Mouse (Mus musculus) embryonic stem cell, embryonic (primary cell): ENCODE data around the gene Ube2d3.

Experiments used
- CTCF ChIA-PET, 4 experiments: fragments of 300-600 bp in 2 of 4; fragments of 350-600 bp in 2 of 4; sonication (Branson Sonifier 250); formaldehyde crosslinking; loops; one replicate each; lab custom pipeline; 2022; ENCODE audit warnings: inconsistent platforms in 2 of 4; lab: Charles Lee
- POLR2A ChIA-PET, 4 experiments: fragments of 300-600 bp in 2 of 4; fragments of 350-600 bp in 2 of 4; sonication (Branson Sonifier 250); formaldehyde crosslinking; loops; one replicate each; lab custom pipeline; 2022; ENCODE audit warnings: antibody characterized with exemption in 4 of 4, inconsistent platforms in 1 of 4; lab: Charles Lee

Ube2d3 gene

DNA sequence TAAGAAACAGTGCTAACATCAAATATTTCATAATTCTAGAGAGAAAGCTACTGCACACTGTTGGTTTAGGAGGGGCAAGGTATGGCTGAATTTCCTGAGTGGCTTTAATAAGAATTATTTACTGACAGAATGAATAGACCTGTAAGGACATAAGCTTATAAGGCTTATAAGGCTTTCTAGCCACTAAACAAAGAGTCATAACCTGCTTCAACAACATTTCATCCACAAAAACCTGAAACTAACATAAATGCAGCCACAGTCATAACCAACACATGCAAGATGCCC is 16.7 kb upstream of the Ube2d3 start:
- CTCF ChIA-PET, result interaction anchor here in 1 of 4 experiments (1.3 kb wide), 1 partner anchor 12 kb away, joined by 3 read pairs; no protein-coding TSS in a partner anchor
- POLR2A ChIA-PET, result interaction anchor here in 2 of 4 experiments (0.7 to 12.2 kb wide), 9 partner anchors 10 to 125 kb away, joined by 3 to 178 read pairs (median 3); partner anchors contain the start of genes Ube2d3 (in 2 of the 2) and Manba (in 1 of the 2)

DNA sequence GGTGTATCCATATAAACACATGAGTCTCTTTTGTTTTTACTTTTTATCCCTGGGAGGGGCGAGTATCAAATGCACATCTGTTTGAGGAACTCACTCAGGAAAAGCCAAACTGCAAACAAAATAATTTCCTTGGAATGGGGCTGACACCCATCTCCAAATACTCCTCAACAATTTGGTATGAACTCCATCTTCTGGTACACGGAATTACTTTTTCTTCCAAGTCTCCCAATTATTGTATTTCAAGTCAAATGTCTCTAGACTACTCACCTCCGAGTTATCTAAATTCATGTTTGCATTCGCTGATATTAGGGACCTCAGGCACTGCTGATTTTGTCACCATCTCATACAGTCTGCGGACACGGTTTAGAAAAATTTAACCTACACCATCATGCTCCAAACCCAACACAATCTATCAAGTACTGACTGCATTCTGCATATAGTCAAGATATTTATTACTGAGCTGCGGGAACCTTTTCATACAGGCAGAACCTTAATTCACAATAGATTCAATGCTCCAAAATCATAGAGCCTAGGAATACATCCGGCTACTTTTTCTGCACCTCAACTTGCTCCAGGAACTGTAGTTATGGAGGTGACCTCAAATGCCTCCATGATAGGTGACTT is 15.6 kb upstream of the Ube2d3 start:
- POLR2A ChIA-PET, result interaction anchor here (0.6 to 12.2 kb wide), 9 partner anchors 8 to 124 kb away, joined by 3 to 178 read pairs (median 8); partner anchors contain the start of gene Ube2d3 (in 3 of the 4)
- CTCF ChIA-PET, result no interaction called here

DNA sequence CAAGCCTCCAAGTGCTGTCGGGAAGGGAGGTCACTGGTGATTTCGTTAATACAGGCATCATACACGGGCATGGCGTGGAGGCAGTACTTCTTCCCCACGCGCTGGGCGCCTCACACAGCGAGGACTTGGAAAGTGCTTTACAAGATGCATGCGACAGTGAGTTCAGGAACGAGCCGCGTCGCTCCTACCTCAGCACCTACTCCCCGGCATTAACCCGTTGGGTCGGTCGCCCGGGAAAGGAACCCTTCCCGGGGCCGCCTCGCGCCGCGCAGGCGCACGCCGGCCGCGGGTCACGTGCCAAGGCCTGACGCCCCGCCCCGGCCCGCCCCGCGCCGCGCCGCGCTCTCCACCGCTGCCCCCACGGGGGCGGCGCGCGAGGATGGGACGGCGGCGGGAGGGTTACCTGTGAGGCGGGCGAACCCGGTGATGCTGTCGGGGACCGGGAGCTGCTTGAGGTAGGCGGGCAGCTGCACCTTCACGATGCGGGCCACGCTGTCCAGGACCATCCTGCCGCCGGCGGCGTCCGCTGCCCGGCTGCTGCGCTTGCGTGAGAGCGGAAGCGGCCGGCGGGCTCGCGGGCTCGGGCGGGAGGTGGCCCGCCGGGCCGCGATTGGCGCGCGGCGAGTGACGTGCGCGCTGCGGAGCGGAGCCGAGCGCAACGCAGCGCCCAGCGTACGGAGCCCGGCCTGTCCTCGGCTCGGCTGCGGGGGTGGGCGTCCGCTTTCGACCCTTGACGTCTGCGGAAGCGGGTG is 14.9 kb upstream of the Ube2d3 start:
- ChIA-PET POLR2A (interaction anchor here (0.6 to 12.2 kb wide), 19 partner anchors 9 to 195 kb away, joined by 3 to 178 read pairs (median 6); partner anchors contain the start of gene Ube2d3 (in 4 of the 4)), CTCF (interaction anchor here in 2 of 4 experiments (0.6 to 1.4 kb wide), 3 partner anchors 21 to 308 kb away, joined by 3 read pairs; no protein-coding TSS in a partner anchor)

DNA sequence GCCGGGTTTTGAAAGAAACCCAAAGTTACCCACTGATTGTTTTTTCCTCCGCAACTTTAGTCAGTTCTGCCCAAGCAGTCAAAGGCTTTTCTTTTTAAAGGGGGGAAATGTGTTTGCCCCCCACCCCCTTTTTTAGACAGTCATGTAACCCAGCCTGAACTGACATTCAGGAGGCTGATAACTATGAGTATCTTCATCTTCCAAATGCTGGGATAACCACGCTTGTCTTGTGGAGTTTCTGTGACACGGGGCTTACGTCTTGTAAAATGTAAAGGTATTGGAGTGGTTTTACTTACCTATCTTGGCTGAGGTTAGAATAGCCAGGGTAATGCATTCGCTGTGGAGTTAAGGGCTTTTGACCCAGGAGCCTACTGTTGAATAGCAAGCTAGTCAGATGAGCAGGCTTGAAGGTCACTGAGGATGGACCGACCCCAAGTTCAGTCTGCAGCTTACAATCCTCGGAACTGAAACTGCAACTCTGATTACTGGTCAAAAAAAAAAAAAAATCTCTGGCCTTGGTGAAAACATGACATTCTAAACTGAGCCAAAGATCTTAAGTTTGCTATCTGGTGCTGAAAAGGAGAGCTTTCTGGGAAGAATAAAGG is 14.2 kb upstream of the Ube2d3 start, which contains the start of gene Cisd2:
TSS of gene Cisd2 (minus strand) at position 318 of the 605 bp plus-strand sequence.
- POLR2A ChIA-PET, result interaction anchor here (0.6 to 12.2 kb wide), 29 partner anchors 10 to 1318 kb away, joined by 3 to 178 read pairs (median 4); partner anchors contain the start of genes Ube2d3 (in 4 of the 4) and Manba (in 1 of the 4)
- CTCF ChIA-PET, result interaction anchor here in 2 of 4 experiments (0.6 to 1.4 kb wide), 3 partner anchors 21 to 308 kb away, joined by 3 read pairs; no protein-coding TSS in a partner anchor

DNA sequence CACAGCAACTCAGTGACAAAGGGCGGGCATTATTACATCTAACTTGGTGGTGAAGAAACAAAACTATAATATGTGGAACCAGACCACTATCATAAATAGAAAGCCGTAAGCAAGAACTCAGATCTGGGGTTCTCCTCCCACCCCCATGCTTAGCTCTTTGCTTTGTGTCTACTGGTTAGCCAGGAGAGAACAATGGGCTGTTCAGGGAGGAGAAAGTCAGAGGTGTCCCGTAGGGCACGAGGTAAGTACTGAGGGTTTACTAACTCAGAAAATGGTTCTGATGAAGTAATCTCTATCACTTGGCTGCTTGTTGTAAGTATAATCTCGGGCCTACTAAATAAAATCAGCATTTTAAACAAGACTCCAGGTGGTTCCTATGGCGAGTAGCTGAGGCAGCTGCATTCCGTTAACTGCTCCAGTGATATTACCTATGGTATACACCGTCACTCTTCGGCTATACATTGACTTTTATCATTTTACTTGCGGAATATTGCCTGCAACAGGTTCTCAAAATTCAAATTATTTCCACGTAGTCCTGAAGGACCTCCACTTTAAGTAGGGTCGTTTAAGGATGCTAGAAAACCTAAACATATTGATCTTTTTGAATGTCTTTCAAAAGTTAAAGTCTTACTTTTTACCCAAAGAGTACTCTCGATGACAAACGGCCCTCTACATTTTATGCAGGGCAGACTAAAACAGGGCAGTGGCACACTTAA is 890 bp upstream of the Ube2d3 start:
- ChIA-PET CTCF (no interaction called here), POLR2A (interaction anchor here (0.7 to 12.5 kb wide), 52 partner anchors 9 to 145 kb away, joined by 3 to 345 read pairs (median 6); partner anchors contain the start of genes Cisd2 (in 4 of the 4) and Manba (in 2 of the 4))

DNA sequence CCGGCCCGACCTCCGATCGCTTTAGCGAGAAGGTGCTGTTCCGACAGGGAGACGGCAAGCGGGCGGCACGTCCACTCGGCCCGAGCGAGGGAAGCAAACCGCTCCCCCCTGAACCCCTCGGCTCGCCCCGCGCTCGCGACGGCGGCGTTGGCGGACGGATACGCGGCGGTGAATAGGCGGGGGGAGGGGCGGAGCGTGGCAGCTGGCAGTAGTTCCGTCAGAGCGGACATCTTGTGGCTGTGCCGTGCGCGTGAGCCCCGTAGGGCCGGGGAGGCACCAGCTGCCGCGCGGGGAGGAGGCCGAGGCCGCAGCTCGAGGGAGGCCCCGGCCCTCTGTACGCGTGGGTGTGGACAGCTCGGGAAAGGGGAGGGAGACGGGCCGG is 573 bp downstream of the Ube2d3 start:
- ChIA-PET POLR2A (interaction anchor here (0.7 to 12.5 kb wide), 71 partner anchors 8 to 252 kb away, joined by 3 to 345 read pairs (median 6); partner anchors contain the start of genes Cisd2 (in 4 of the 4), Manba (in 3 of the 4) and Cenpe (in 1 of the 4)), CTCF (interaction anchor here in 2 of 4 experiments (0.7 to 1.0 kb wide), 3 partner anchors 29 to 171 kb away, joined by 3 read pairs; no protein-coding TSS in a partner anchor)

DNA sequence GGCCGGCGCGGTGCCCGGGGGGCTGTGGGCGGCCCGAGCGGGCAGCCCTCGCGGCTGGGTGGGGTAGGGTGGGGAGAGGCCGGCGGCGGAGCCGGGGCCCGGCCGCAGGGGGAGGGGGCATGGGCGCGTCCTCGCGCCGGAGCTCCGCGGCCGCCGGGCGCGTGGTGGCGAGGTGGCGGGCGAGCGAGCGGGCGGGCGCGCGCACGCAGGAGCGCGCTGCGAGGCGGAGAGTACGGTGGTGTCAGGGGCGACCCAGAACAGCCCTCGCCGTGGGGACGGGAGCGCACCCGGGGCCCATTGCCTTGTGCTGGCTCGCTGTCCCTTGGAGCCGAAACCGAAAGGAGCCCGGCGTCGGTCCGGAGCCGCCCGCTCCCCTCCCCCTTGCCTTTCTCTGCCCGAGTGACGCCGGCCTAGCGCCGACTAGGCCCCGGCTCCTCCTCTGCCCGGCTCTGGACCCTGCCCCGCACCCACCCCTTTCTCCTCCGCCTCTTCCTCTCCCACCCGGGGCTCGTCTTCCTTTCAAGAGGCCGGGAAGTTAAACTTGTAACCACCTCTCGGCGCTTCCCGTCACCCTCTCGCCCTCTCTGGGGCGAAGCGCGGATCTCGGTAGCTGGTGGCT is 1.1 kb downstream of the Ube2d3 start:
- POLR2A ChIA-PET, result interaction anchor here (0.5 to 12.5 kb wide), 67 partner anchors 8 to 292 kb away, joined by 3 to 345 read pairs (median 6); partner anchors contain the start of genes Cisd2 (in 3 of the 4), Manba (in 2 of the 4) and Cenpe (in 1 of the 4)
- CTCF ChIA-PET, result interaction anchor here in 2 of 4 experiments (0.7 to 1.0 kb wide), 2 partner anchors 30 to 143 kb away, joined by 3 read pairs; no protein-coding TSS in a partner anchor

DNA sequence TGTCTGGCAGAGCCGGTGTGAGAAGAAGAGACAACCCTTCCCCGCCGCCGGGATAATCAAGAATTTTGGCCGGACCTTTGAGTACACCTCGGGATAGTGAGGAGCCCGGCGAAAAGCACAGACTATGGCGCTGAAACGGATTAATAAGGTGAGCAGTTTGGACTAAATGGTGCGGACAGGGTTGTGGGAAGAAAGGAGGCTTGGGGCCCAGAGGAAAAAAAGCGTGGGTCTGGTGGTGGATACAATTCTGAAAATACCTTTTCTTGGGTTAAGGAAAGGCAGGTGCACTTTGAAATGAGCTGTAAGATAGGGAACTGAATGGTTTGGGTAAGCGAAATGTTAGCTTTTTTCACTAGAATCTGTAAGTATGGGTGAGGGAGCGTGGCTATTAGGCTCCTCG is 1.7 kb downstream of the Ube2d3 start:
- CTCF ChIA-PET, result interaction anchor here in 1 of 4 experiments (1.0 kb wide), 1 partner anchor 292 kb away, joined by 3 read pairs; no protein-coding TSS in a partner anchor
- POLR2A ChIA-PET, result interaction anchor here (0.5 to 12.5 kb wide), 54 partner anchors 9 to 292 kb away, joined by 3 to 345 read pairs (median 5); partner anchors contain the start of genes Cisd2 (in 3 of the 4), Manba (in 2 of the 4), Bdh2 (in 1 of the 4) and Cenpe (in 1 of the 4)

DNA sequence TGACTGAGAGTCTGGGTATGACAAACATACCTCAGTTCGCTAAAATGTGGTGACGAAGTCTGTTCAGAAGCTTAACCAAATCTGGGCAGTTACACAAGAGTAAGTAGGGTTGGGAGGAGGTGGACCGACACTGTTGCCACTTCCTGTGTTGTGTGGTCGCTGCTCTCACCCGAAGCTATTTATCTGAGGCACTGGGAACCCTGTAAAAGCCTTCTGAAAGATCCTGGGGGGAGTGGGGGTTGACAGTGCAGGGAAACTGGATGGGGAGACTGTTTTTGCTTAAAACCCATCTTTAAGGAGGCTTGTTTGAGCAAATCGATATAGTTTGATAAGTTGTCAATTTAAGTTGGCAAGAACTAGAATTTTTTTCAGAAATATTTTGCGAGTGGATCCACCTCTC is 2.3 kb downstream of the Ube2d3 start:
- POLR2A ChIA-PET, result interaction anchor here in 3 of 4 experiments (0.7 to 12.5 kb wide), 43 partner anchors 8 to 291 kb away, joined by 3 to 345 read pairs (median 4); partner anchors contain the start of genes Cisd2 (in 2 of the 3), Manba (in 2 of the 3), Bdh2 (in 1 of the 3) and Cenpe (in 1 of the 3)
- CTCF ChIA-PET, result interaction anchor here in 1 of 4 experiments (1.0 kb wide), 1 partner anchor 291 kb away, joined by 3 read pairs; no protein-coding TSS in a partner anchor

DNA sequence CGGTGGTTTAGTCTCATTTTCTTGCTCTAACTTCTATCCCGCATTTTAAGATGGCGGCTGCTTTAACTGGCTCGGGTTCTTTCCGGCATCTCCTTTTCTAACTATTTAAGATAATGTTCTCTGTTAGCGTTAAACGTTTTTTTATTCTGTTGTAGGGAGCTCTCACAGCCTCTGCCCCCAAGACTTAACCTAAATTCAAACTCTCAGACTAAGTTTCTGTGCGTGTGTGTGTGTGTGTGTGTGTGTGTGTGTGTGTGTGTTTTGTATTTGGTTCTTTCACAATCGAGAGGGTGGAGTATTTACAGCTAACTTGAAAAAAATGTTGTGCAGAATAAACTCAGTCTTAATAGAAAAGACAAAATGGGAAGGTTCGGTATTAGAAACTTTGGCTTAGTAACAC is 2.7 kb downstream of the Ube2d3 start:
- ChIA-PET POLR2A (interaction anchor here in 3 of 4 experiments (0.7 to 12.5 kb wide), 27 partner anchors 9 to 291 kb away, joined by 3 to 345 read pairs (median 6); partner anchors contain the start of genes Cisd2 (in 2 of the 3), Manba (in 2 of the 3) and Bdh2 (in 1 of the 3)), CTCF (interaction anchor here in 1 of 4 experiments (1.0 kb wide), 1 partner anchor 291 kb away, joined by 3 read pairs; no protein-coding TSS in a partner anchor)

DNA sequence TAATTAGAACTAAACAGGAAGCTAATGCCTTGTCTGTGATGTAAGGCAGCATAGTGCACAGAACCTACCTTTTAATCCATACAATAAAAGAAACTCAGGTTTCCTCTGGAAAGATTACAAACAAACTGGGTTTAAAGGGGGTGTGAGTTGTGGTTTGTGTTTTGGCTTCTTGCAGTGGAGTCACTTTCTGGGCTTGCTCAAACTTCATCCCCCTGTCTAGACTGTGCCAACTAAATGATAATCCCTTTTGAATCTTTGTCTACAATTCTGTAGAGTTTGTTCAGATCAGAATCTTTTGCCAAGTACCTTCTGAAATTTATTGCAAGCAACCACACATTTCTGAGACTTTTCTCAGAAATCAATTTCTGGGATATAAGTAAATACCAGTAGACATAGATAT is 7.0 kb downstream of the Ube2d3 start:
- ChIA-PET POLR2A (interaction anchor here in 3 of 4 experiments (0.7 to 12.5 kb wide), 11 partner anchors 12 to 164 kb away, joined by 3 to 345 read pairs (median 4); partner anchors contain the start of genes Manba (in 3 of the 3) and Cisd2 (in 1 of the 3)), CTCF (no interaction called here)

DNA sequence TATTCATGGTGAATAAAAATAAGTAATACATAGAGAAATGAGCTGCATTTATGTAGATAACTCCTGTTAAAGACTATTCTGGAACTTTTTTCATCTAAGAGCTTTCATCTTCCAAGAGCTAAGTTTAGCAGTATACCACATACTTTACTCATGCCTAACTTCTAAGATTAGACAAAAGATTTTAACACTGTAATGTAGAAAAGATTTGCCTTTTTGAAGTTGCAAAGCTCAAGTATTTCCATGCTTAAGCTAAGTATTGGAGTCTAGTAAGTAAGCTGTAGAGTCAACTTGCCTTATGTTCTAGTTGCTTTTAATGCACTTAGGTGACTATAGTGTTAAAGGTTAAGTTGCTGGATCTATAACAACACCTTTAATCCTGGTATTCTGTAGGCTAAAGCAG is 21.0 kb downstream of the Ube2d3 start:
- POLR2A ChIA-PET, result interaction anchor here (0.5 to 17.5 kb wide), 16 partner anchors 8 to 232 kb away, joined by 3 to 345 read pairs (median 4); partner anchors contain the start of genes Ube2d3 (in 2 of the 4), Manba (in 1 of the 4) and Nfkb1 (in 1 of the 4)
- CTCF ChIA-PET, result interaction anchor here in 1 of 4 experiments (1.0 to 1.5 kb wide), 2 partner anchors 272 to 274 kb away, joined by 3 to 6 read pairs; no protein-coding TSS in a partner anchor

DNA sequence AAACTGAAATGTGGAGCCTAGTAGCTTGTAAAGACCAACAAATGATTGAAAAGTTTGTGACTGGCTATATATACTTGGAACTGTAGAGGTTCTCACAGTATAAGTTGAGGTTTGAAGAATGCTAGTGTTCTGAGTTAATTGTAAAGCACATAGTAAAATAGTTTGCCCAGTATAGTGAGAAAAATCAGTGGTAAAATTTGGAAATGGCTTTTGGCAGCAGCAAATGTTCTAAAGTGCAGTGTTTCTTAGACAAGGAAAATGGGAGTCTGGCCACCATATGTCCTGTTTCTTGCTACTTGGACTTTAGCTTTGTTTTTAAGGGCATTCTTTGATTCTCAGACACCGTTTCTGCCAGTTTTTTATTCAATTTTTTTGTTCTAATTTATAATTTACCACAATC is 30.5 kb downstream of the Ube2d3 start:
- ChIA-PET CTCF (interaction anchor here in 2 of 4 experiments (0.6 to 1.0 kb wide), 2 partner anchors 16 to 30 kb away, joined by 3 read pairs; no protein-coding TSS in a partner anchor), POLR2A (interaction anchor here in 3 of 4 experiments (0.9 to 3.1 kb wide), 9 partner anchors 9 to 51 kb away, joined by 3 to 10 read pairs (median 4); partner anchors contain the start of genes Manba (in 1 of the 3) and Ube2d3 (in 1 of the 3))

DNA sequence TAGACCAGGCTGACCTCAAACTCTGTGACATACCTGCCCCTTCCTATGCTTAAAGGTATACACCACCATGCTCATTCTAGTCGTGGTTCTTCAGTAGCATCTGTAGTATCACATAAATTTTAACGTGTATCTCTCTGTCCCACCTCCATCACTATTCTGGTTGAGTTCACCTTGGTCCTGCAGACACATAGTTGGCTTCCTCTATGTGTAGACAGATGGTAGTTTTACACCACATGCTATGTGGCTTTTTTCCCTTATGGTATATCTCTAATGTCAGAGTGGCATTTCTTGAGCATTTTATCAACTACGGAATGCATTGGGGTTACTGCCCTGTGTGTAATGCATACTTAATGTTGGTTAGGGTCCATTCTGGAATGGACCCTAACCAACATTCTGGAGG is 31.2 kb downstream of the Ube2d3 start:
- POLR2A ChIA-PET, result interaction anchor here in 1 of 4 experiments (0.9 to 2.9 kb wide), 2 partner anchors 8 to 11 kb away, joined by 3 to 10 read pairs; no protein-coding TSS in a partner anchor
- CTCF ChIA-PET, result no interaction called here

DNA sequence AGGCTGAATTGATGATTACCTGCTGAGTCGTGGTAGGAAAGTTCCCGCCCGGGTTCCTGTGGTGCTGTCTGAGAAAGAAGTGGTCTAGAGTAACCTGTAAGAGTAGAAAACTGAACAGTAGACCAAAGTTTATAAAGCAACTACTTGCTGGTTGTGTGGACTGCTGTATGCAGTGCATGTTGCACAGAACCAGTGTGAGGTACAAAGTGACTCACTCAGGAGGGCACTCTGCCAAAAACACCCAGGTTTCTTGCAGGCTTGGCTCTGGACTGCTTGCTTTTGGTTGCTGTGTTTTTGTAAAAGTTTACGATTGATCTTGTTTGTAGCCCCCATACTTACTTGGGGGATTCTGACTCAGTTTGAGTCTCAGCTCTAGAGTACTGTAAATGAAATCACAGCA is 32.0 kb downstream of the Ube2d3 start:
- POLR2A ChIA-PET, result interaction anchor here in 1 of 4 experiments (0.7 kb wide), 1 partner anchor 32 kb away, joined by 3 read pairs; the partner anchor contains the start of gene Ube2d3
- CTCF ChIA-PET, result no interaction called here

DNA sequence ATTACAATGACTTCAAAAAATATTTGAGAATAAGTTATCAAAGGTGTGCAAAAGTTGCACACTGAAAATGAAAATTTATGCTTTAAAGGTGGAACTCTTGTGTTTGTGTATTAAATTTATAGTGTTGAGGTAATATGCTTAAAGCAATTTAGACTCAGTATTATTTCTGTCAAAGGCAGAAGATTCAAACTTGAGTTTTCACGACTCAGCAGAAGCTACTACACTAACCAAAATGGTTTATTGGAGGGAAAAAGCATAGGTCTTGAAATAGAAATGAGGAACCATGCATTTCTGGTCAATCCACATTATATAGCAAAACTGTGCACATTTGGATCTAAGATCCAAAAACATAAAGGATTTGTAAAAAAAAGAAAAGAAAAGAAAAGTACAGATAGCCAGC is 32.9 kb downstream of the Ube2d3 start:
- POLR2A ChIA-PET, result interaction anchor here in 1 of 4 experiments (0.6 kb wide), 1 partner anchor 1101 kb away, joined by 3 read pairs; no protein-coding TSS in a partner anchor
- CTCF ChIA-PET, result no interaction called here
